Mouse (Mus musculus) megakaryocyte, embryonic 14.5 days (primary cell): ENCODE results near the gene Rpl9-ps1.

Experiments
- FLI1 ChIP-seq: IDR thresholded peaks from 2 replicates; pipeline ENCODE4 v1.6.1; 2012; ENCODE audit warnings: low read length, inconsistent platforms, mixed read lengths
- GATA1 ChIP-seq: IDR thresholded peaks from 3 replicates; pipeline ENCODE4 v1.6.1; 2012; ENCODE audit warnings: mixed read lengths, low read length, inconsistent platforms, borderline replicate concordance

DNA sequence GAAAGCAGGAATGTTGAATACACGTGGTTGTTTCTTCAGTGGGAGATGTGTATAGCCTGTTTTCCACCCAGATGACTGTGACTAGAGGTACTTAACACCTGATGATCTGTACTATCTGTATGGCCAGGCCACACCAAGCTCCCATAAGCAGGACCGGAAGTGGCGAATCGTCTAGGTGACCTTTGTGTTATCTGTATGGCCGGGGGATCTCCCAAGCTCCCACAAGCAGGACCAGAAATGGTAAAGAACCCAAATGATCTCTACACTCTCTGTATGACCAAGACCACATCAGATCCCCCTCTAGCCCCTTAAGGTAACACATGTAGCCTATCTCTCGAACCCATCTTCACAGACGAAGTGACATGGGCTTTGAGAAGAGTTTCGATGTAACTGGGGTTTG is 9.2 kb upstream of the Rpl9-ps1 start:
- no peak for TF ChIP-seq GATA1
- no peak for TF ChIP-seq FLI1
